13 mouse cellular contexts compared by ENCODE assay signal in genomic region chr6:94568040-94568439, GRCm38 (mm10).
"Had no signal": no experiment of that assay in that cellular context is flagged by ENCODE, and none has a peak within 500 bp of the region (broad histone marks: within the 10 kb centered on the region; RNA-seq: fewer than 3 reads in every experiment).

No protein-coding gene starts in this region.

- H3K4me3 ChIP-seq: kidney, embryonic 15.5 days; liver, embryonic 13.5 days; megakaryocyte, embryonic 14.5 days; midbrain, embryonic 10.5 days; midbrain, embryonic 13.5 days had no signal

- H3K36me3 ChIP-seq: kidney, embryonic 15.5 days; liver, embryonic 13.5 days; midbrain, embryonic 10.5 days; midbrain, embryonic 13.5 days had no signal

- H3K27me3 ChIP-seq: kidney, embryonic 15.5 days; liver, embryonic 13.5 days; megakaryocyte, embryonic 14.5 days; midbrain, embryonic 13.5 days had no signal

- H3K4me2 ChIP-seq: kidney, embryonic 15.5 days; liver, embryonic 13.5 days; lung, embryonic 14.5 days; midbrain, embryonic 13.5 days had no signal

- DNase-seq: kidney, adult 11 months; kidney, adult 8-10 months; kidney, postnatal 10 days; kidney, postnatal 36 days; left cerebral cortex, postnatal 4 days; liver, embryonic 13.5 days; lung, embryonic 14.5 days; lung, postnatal 14 days; thymus, postnatal 25 days had no signal
